Mouse (Mus musculus): ENCODE results near the gene Ltbp4. TPM values are rescaled to one million over a fixed set of nuclear protein-coding genes. Genes with fewer than 3 reads are reported as not detected.
A peak's percentile ranks its signal among the peaks of the same experiment; 100 is the strongest.

Ltbp4 gene
- polyA plus RNA-seq, 1 experiment from 2014 or later: 18.2 TPM

DNA sequence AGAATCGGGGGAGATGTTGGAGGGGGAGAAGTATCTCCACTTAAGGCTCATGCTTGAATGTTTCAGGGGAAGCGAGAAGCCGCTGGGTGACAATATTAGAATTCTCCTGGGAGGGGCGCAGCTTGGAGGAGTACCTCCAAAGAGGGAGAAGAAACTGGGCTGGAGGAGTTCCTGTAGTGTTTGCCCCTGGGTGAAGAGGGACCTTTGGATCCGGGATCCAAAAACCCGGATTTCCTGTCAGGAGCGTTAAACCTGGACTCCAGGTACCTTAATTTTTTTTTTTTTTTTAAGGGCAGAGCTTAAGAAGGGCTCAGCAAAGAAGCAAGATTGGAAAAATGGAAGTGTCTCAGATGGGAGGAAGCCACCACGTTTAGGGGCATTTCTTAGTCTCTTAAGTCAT, 5.6 kb downstream of the Ltbp4 start:
- no peaks in the 10 kb centered on the region for H3K9me3 ChIP-seq (ENCODE audit: control insufficient read depth, low read length)
- H3K9ac ChIP-seq (replicated peaks; ENCODE audit: low read depth, low read length): no peak overlapping the region
- H3K4me1 ChIP-seq (replicated peaks; ENCODE audit: control insufficient read depth, insufficient read depth, low read length): peaks cover 52% of the 10 kb centered on the region
- no peak overlapping the region for H3K4me3 ChIP-seq (replicated peaks; ENCODE audit: low read length)
- no peaks in the 10 kb centered on the region for H3K36me3 ChIP-seq (ENCODE audit: control insufficient read depth, insufficient read depth)
- peaks cover 72% of the 10 kb centered on the region for H3K27me3 ChIP-seq (replicated peaks; ENCODE audit: control insufficient read depth, insufficient read depth, low read length)
- H3K4me2 ChIP-seq (ENCODE audit: low read length): no peak overlapping the region
- H3K27ac ChIP-seq (ENCODE audit: low read length): no peak overlapping the region
- no peak for ATAC-seq
- WGBS: 7% methylated on average over 8 of the region's 8 CpGs

DNA sequence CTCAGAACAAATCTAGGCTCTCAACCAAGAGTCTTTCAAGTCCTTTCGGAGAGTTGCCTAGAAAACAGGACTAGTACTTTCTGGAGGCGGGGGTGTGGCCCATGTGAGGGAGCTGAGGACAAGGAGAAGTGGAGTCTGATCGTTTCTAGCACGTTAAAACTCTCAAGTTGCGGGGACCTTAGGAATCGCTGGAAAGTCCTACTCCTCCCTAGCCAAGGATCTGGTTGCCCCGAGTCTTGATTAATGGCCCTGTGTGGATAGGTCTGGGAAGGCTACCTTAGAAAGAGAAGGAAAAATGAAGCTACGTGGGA, 6.0 kb downstream of the Ltbp4 start:
- H3K27ac ChIP-seq (ENCODE audit: low read length): no peak overlapping the region
- peaks cover 49% of the 10 kb centered on the region for H3K4me1 ChIP-seq (replicated peaks; ENCODE audit: control insufficient read depth, insufficient read depth, low read length)
- no peak overlapping the region for H3K4me3 ChIP-seq (replicated peaks; ENCODE audit: low read length)
- H3K9ac ChIP-seq (replicated peaks; ENCODE audit: low read depth, low read length): no peak overlapping the region
- ATAC-seq: no peak
- H3K27me3 ChIP-seq (replicated peaks; ENCODE audit: control insufficient read depth, insufficient read depth, low read length): peaks cover 75% of the 10 kb centered on the region
- no peaks in the 10 kb centered on the region for H3K36me3 ChIP-seq (ENCODE audit: control insufficient read depth, insufficient read depth)
- WGBS: 4% methylated on average over 8 of the region's 8 CpGs
- no peak overlapping the region for H3K4me2 ChIP-seq (ENCODE audit: low read length)
- no peaks in the 10 kb centered on the region for H3K9me3 ChIP-seq (ENCODE audit: control insufficient read depth, low read length)

DNA sequence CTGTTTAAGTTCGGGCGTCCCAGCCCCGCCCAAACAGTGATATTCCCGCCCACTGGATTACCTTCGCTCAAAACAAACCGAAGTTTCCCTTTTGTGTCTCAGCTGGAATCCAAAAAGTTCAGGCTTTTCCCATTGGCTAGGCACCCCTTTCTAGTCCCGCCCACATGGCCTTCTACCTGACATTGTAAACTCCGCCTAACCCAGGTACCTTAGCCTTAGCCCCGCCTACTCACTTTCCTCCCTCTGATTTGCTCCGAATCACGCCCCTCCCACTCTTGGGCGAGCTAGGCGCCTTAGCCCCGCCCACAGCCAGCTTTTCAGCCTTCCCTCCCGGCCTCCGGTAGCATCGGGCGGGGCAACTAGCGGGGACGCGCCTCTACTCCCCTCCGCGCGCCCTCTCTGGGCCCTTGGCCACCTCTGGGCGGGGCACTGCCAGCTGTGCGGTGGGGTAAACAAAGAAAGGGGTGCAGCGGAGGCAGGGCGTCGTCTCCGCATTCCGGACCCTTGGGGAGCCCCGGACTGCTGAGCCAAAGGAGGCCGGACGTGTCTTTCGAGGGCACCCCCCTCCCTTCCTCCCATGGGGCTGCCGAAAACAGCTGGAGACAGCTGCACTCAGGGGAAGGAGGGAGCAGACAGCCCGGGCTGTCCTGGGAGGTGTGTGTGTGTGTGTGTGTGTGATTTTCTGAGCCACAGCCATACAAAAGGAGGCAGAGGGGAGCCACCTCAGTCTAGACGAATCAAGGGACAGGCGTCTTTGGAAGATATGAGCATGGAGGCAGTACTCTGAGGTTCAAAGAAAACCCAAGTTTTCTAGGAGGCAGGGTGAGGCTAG, 6.6 kb downstream of the Ltbp4 start:
- Histone ChIP-seq H3K9me3 (ENCODE audit: control insufficient read depth, low read length) (no peaks in the 10 kb centered on the region), H3K4me3 (replicated peaks; ENCODE audit: low read length) (peak overlapping the region; percentile 23), H3K4me1 (replicated peaks; ENCODE audit: control insufficient read depth, insufficient read depth, low read length) (peaks cover 45% of the 10 kb centered on the region), H3K27me3 (replicated peaks; ENCODE audit: control insufficient read depth, insufficient read depth, low read length) (peaks cover 81% of the 10 kb centered on the region), H3K27ac (ENCODE audit: low read length) (no peak overlapping the region), H3K9ac (replicated peaks; ENCODE audit: low read depth, low read length) (no peak overlapping the region), H3K4me2 (ENCODE audit: low read length) (peak overlapping the region; percentile 50), H3K36me3 (ENCODE audit: control insufficient read depth, insufficient read depth) (no peaks in the 10 kb centered on the region)
- no peak for ATAC-seq
- 1% methylated on average over 39 of the region's 39 CpGs for WGBS

DNA sequence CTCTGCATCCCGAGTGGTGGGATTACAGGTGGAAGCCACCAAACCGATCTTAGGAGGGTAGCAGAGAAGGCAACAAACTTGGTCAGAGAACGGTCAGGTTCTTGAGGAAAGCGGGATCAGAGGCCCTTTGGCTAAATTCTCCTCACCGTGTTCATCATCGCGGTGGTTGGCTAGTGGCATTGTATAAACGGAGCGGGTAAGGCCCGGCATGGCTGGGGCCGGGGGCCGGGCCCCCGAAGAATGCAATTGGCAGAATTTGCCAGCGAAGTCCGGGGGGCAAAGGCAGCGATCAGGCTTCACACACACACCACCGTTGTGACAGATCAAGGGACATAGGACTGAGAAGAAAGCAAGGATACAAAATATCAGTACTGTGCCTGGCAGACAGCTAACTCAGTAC, 7.5 kb downstream of the Ltbp4 start:
- Histone ChIP-seq H3K4me2 (ENCODE audit: low read length) (no peak overlapping the region), H3K4me1 (replicated peaks; ENCODE audit: control insufficient read depth, insufficient read depth, low read length) (peaks cover 51% of the 10 kb centered on the region)
- 25% methylated on average over 17 of the region's 17 CpGs for WGBS

DNA sequence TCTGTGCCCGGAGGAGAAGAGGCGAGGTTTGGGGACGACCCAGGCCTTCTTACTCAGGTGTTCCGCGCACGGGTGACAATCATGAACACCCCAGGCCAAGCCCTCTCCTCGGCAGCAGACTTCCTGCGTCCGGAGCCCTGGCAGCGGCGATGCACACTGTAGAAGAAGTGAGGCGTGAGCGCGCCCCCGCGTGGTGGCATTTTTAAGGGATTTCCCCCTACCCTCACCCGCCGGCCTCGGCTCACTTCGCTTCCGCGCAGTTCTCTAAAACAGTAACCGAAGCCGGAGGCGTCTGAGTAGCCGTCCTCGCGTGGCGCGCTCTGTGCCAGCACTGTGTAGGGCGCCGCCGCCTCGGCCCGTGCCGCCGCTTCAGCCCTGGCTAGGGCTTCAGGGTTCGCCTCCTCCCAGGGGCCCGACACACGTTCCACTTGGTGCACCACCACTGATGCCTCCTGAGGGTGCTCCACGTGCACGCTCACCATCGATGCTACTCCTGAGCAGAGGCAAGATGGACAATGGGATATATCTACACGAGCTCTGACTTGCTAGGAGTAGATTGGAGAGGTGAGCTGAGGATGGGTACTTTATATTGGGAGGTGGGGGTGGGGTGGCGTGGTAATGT, 8.1 kb downstream of the Ltbp4 start:
- no peaks in the 10 kb centered on the region for H3K36me3 ChIP-seq (ENCODE audit: control insufficient read depth, insufficient read depth)
- H3K4me2 ChIP-seq (ENCODE audit: low read length): peak overlapping the region; percentile 45
- H3K9ac ChIP-seq (replicated peaks; ENCODE audit: low read depth, low read length): peak overlapping the region; percentile 39
- H3K9me3 ChIP-seq (ENCODE audit: control insufficient read depth, low read length): no peaks in the 10 kb centered on the region
- peaks cover 70% of the 10 kb centered on the region for H3K27me3 ChIP-seq (replicated peaks; ENCODE audit: control insufficient read depth, insufficient read depth, low read length)
- H3K4me1 ChIP-seq (replicated peaks; ENCODE audit: control insufficient read depth, insufficient read depth, low read length): peaks cover 48% of the 10 kb centered on the region
- peak overlapping the region; percentile 22 for H3K4me3 ChIP-seq (replicated peaks; ENCODE audit: low read length)
- WGBS: 5% methylated on average over 45 of the region's 45 CpGs
- ATAC-seq: peak; percentile 59
- no peak overlapping the region for H3K27ac ChIP-seq (ENCODE audit: low read length)

More for the DNA sequence above, 7.5 kb downstream of the Ltbp4 start:
- H3K36me3 ChIP-seq (ENCODE audit: control insufficient read depth, insufficient read depth): no peaks in the 10 kb centered on the region
- H3K27ac ChIP-seq (ENCODE audit: low read length): no peak overlapping the region
- no peak for ATAC-seq
- H3K9me3 ChIP-seq (ENCODE audit: control insufficient read depth, low read length): no peaks in the 10 kb centered on the region
- H3K27me3 ChIP-seq (replicated peaks; ENCODE audit: control insufficient read depth, insufficient read depth, low read length): peaks cover 76% of the 10 kb centered on the region
- no peak overlapping the region for H3K4me3 ChIP-seq (replicated peaks; ENCODE audit: low read length)
- H3K9ac ChIP-seq (replicated peaks; ENCODE audit: low read depth, low read length): no peak overlapping the region

DNA sequence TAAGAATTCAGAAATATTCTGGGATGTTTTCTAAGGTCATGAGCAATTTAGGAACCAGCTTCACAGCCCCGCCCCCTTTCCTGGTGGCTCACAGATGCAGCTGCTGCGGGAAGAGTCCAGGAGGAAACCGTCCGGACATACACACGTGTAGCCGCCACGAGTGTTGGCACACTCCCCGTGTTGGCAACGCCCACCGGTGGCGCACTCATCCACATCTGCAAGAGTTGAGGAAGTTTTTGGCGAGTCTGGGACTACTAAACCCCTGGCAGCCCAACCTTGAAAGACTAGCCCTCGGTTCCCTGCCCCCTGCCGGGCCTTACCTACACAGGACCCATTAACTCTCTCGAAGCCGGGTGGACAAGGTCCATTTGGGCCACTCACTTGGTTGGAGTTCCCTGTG, 8.8 kb downstream of the Ltbp4 start:
- H3K27me3 ChIP-seq (replicated peaks; ENCODE audit: control insufficient read depth, insufficient read depth, low read length): peaks cover 65% of the 10 kb centered on the region
- H3K27ac ChIP-seq (ENCODE audit: low read length): no peak overlapping the region
- no peak overlapping the region for H3K4me2 ChIP-seq (ENCODE audit: low read length)
- ATAC-seq: no peak
- no peaks in the 10 kb centered on the region for H3K9me3 ChIP-seq (ENCODE audit: control insufficient read depth, low read length)
- WGBS: 43% methylated on average over 16 of the region's 16 CpGs
- no peaks in the 10 kb centered on the region for H3K36me3 ChIP-seq (ENCODE audit: control insufficient read depth, insufficient read depth)
- H3K4me1 ChIP-seq (replicated peaks; ENCODE audit: control insufficient read depth, insufficient read depth, low read length): peaks cover 41% of the 10 kb centered on the region
- H3K4me3 ChIP-seq (replicated peaks; ENCODE audit: low read length): no peak overlapping the region
- H3K9ac ChIP-seq (replicated peaks; ENCODE audit: low read depth, low read length): no peak overlapping the region

DNA sequence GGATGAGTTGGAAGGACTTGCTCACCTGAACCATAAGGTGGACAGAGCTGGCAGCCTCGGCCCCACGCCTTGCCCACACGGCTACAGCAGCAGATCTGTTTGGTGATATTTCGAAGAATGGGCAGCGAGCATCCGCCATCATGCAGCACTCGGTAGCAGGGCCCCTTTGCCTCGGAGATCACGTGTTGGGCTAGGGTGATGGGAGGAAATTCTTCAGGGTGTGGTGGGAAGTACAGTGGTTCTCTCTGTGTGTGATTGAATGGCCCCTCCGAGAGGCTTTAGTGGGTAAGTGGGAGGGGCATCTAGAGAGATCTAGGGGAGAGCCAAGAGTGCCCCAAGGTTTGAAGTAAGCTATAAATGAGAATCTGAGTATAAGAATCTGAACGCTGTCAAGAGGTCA, 9.3 kb downstream of the Ltbp4 start:
- H3K4me3 ChIP-seq (replicated peaks; ENCODE audit: low read length): no peak overlapping the region
- ATAC-seq: no peak
- H3K27me3 ChIP-seq (replicated peaks; ENCODE audit: control insufficient read depth, insufficient read depth, low read length): peaks cover 64% of the 10 kb centered on the region
- no peak overlapping the region for H3K4me2 ChIP-seq (ENCODE audit: low read length)
- no peaks in the 10 kb centered on the region for H3K36me3 ChIP-seq (ENCODE audit: control insufficient read depth, insufficient read depth)
- WGBS: 89% methylated on average over 11 of the region's 11 CpGs
- no peak overlapping the region for H3K9ac ChIP-seq (replicated peaks; ENCODE audit: low read depth, low read length)
- H3K4me1 ChIP-seq (replicated peaks; ENCODE audit: control insufficient read depth, insufficient read depth, low read length): peaks cover 36% of the 10 kb centered on the region
- H3K27ac ChIP-seq (ENCODE audit: low read length): no peak overlapping the region
- H3K9me3 ChIP-seq (ENCODE audit: control insufficient read depth, low read length): no peaks in the 10 kb centered on the region

DNA sequence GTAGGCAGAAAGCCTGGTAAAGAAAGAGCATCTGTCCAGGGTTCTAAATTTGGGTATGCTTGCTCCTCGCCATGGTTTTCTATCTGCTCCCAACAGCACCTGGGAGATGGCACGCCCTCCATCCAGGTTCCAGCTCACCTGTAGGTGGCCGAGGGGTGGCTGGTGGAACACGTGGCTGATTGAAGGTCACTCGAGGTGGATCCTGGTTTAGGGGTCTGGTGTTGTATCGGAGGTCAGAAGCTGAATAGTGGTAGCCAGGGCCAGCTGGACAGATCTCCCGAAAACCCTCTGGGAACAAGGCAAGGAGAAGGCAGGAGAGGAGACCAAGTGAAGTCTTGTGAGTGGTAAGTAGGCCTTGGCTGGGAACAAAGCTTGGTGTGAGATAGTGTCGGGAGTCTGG, 10.0 kb downstream of the Ltbp4 start:
- WGBS: 89% methylated on average over 8 of the region's 8 CpGs
- Histone ChIP-seq H3K27me3 (replicated peaks; ENCODE audit: control insufficient read depth, insufficient read depth, low read length) (peaks cover 58% of the 10 kb centered on the region), H3K4me2 (ENCODE audit: low read length) (no peak overlapping the region), H3K36me3 (ENCODE audit: control insufficient read depth, insufficient read depth) (no peaks in the 10 kb centered on the region), H3K4me3 (replicated peaks; ENCODE audit: low read length) (no peak overlapping the region), H3K9me3 (ENCODE audit: control insufficient read depth, low read length) (no peaks in the 10 kb centered on the region), H3K4me1 (replicated peaks; ENCODE audit: control insufficient read depth, insufficient read depth, low read length) (peaks cover 29% of the 10 kb centered on the region), H3K9ac (replicated peaks; ENCODE audit: low read depth, low read length) (no peak overlapping the region), H3K27ac (ENCODE audit: low read length) (no peak overlapping the region)
- ATAC-seq: no peak

DNA sequence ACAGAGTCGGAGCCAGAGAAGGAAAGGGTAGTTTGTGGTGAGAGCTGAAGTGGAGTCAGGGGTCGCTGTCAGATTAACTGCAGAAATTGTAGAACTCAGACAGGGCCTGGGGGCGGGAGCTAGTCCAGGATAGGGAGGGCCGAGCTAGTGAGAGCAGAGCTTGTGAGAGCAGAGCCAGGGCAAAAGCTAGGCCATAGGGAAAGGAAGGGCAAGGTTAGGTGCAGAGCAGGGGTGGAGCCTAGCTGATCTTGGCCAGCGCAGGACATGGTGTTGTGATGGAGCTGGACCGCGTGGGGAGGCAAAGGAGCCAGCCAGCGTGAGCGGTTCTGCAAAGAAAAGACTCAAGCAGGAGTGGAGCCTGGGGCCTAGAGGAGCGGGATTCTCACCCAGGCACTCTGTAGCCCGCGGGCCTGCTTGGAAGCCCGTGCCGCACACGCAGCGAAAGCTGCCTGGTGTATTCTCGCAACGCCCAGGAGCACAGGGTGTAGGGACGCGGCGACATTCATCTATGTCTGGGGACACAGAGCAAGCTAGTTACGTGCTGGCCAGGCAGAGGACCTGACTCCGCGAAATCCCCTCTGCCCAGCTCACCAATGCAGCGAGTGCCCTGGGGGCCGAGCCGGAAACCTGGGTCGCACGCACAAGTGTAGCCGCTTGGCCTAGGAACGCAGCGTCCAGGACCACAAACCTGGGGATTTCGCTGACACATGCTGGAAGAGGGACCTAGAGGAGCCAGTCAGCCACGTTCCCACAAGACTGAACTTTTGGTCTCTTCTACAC, 11.2 kb downstream of the Ltbp4 start:
- Histone ChIP-seq H3K4me3 (replicated peaks; ENCODE audit: low read length) (no peak overlapping the region), H3K9me3 (ENCODE audit: control insufficient read depth, low read length) (no peaks in the 10 kb centered on the region), H3K9ac (replicated peaks; ENCODE audit: low read depth, low read length) (no peak overlapping the region), H3K36me3 (ENCODE audit: control insufficient read depth, insufficient read depth) (no peaks in the 10 kb centered on the region), H3K4me1 (replicated peaks; ENCODE audit: control insufficient read depth, insufficient read depth, low read length) (peaks cover 22% of the 10 kb centered on the region), H3K27ac (ENCODE audit: low read length) (no peak overlapping the region), H3K4me2 (ENCODE audit: low read length) (peak overlapping the region; percentile 41; the same call in 1 of the 2 replicates), H3K27me3 (replicated peaks; ENCODE audit: control insufficient read depth, insufficient read depth, low read length) (peaks cover 51% of the 10 kb centered on the region)
- 43% methylated on average over 34 of the region's 34 CpGs for WGBS
- ATAC-seq: no peak
